Mouse (Mus musculus) cerebellum, adult 2 months (tissue): ENCODE results near the gene Gpr107.

Source experiments
- CTCF ChIP-seq: fragments of 200-500 bp; IDR thresholded peaks from 2 replicates; pipeline ENCODE4 v1.5.1; 2011; ENCODE audit warnings: low read depth, mild to moderate bottlenecking, control low read depth, low read length, moderate library complexity, borderline replicate concordance; ENCODE audit not compliant: insufficient read depth
- POLR2A ChIP-seq: fragments of 200-500 bp; IDR thresholded peaks from 2 replicates; pipeline ENCODE4 v1.6.1; 2011; ENCODE audit warnings: low read length, control low read depth, borderline replicate concordance; ENCODE audit not compliant: insufficient read depth

GRCm38 (mm10) chr2:31245491-31246141 is 93.5 kb downstream of the Gpr107 start, which contains the start of gene Ncs1:
- TF ChIP-seq CTCF: no peak
- peak; percentile 39; the same call in 1 of the 2 replicates for TF ChIP-seq POLR2A
